In the genomic region with DNA sequence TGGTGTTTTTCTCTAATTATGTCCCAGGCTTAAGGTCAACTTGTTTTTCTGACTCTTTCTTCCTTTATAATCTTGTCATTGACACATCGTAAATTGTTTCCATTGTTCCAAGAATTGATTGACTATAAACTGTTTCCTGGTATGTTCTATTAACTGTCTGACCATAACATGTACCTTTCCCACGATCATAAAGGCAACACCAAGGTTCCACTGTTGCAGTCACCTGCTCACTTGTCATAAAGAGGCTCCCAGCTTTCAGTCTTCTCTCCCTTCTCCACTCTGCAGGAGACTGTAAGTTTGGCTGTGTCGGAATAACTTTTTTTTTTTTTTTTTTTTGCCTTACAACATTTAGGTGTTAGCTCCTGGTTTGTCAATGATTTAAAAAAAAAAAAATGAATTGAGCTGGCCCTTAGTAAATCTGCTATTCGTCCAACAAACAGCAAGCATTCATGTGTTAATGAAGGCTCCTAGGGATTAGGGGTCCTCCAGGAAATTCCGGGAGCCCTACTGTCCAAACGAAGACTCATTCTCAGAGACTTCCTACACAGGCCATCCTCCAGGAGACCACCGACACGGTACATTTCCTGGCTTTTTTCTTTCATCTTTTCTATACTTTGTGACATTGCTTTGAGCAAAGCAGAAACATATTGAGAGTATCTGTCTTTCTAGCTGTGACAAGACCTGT, we compare ENCODE assay signal across 20 mouse cellular contexts.
"Had no signal": no experiment of that assay in that cellular context is flagged by ENCODE, and none has a peak within 500 bp of the region (broad histone marks: within the 10 kb centered on the region; RNA-seq: fewer than 3 reads in every experiment).

No protein-coding gene starts in this region.

- H3K27me3 ChIP-seq: limb, embryonic 12.5 days; limb, embryonic 15.5 days; liver, embryonic 15.5 days; lung, embryonic 15.5 days had no signal

- H3K4me1 ChIP-seq: limb, embryonic 12.5 days; limb, embryonic 15.5 days; liver, embryonic 15.5 days; lung, embryonic 15.5 days had no signal

- H3K27ac ChIP-seq: kidney, postnatal 0 days; left cerebral cortex, adult 2 months; limb, embryonic 12.5 days; limb, embryonic 15.5 days; liver, embryonic 15.5 days; lung, embryonic 15.5 days; stomach, postnatal 0 days had no signal

- H3K36me3 ChIP-seq: limb, embryonic 12.5 days; limb, embryonic 15.5 days; liver, embryonic 15.5 days; lung, embryonic 15.5 days had no signal

- H3K4me2 ChIP-seq: limb, embryonic 12.5 days; limb, embryonic 15.5 days; liver, embryonic 11.5 days; liver, embryonic 15.5 days; lung, embryonic 15.5 days; midbrain, embryonic 11.5 days had no signal

- H3K4me3 ChIP-seq: left cerebral cortex, adult 2 months; limb, embryonic 12.5 days; limb, embryonic 15.5 days; liver, embryonic 15.5 days; lung, embryonic 15.5 days had no signal

- H3K9me3 ChIP-seq: limb, embryonic 15.5 days; liver, embryonic 15.5 days; lung, embryonic 15.5 days had no signal

- DNase-seq: kidney, adult 18-20 months; kidney, adult 9 months; kidney, postnatal 25 days; layer of hippocampus, postnatal 36 days; lung, adult 18-20 months; lung, postnatal 10 days; lung, postnatal 36 days; midbrain, embryonic 14.5 days; right cerebral cortex, postnatal 4 days; thymus, adult 18-20 months; thymus, postnatal 36 days had no signal

- H3K9ac ChIP-seq: limb, embryonic 12.5 days; limb, embryonic 15.5 days; liver, embryonic 15.5 days; lung, embryonic 15.5 days had no signal
